Mouse (Mus musculus): Measurements from ENCODE around the gene Slc7a4.

Gene Slc7a4

DNA sequence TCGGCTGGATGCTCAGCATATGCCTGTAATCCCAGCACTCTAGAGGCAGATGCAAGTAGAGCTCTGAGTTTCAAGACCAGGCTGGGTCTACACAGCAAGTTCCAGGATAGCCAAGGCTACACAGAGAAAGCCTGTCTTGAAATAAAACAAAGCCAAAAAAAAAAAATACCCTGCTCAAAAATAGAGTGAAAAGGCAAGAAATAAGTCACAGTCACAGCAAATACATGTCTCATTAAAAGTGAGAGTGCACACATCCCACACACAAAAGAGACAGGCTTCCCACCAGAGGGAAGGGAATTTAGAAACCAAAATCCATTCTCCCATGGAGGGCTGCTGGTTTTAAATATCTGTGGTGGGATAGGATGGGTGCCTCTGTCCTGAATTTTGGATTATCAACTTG, 19.4 kb downstream of the Slc7a4 start:
- in situ Hi-C loops (cut with MboI, MseI): no loop called here

GRCm38 (mm10) chr16:17561751-17562208, 21.2 kb downstream of the Slc7a4 start, which contains the start of gene P2rx6:
Gene P2rx6, plus strand, starts transcription at chr16:17561885.
- in situ Hi-C loops (cut with MboI, MseI): no loop called here

DNA sequence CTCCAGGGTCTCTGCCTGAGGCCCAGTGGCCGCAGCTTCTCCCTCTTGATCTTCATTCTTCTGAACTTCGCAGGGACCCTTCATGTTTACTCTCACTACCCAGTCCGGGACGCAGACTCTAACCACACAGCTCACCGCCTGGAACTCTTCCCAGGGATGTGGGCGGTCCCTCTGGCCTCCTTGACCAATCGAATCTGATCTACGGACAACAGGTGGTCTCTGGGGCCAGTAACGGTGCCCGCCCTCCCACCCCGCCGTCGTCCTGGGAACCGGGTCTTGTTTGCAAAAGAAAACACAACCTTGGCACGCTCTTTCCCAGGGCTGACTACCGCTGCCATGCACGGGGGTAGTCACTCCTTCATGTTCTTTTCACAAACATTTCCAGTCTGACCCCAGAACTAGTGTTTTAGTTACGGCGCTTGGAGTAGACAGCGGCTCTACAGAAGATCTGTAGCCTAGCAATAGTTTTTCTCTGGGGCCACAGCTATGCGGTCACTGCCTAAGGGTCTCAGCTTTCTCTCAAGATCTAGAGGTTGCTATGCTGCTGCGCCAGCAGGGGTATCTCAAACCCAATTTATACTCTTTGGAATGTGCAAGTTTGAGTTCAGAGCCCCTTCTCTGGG, 21.8 kb downstream of the Slc7a4 start, which contains the start of gene Lrrc74b:
Gene Lrrc74b, minus strand, starts transcription at position 120 of the 623 bp plus-strand sequence.
- in situ Hi-C loops (cut with MboI, MseI): no loop called here

- in situ Hi-C loops (cut with MboI, MseI): loop anchor here in 1 of 2 experiments (5.0 to 10.0 kb wide), 2 partner anchors 58 to 1085 kb away; partner anchors contain the start of gene Smpd4
These were observed 23.5 kb downstream of the Slc7a4 start for GRCm38 (mm10) chr16:17559396-17560027.

DNA sequence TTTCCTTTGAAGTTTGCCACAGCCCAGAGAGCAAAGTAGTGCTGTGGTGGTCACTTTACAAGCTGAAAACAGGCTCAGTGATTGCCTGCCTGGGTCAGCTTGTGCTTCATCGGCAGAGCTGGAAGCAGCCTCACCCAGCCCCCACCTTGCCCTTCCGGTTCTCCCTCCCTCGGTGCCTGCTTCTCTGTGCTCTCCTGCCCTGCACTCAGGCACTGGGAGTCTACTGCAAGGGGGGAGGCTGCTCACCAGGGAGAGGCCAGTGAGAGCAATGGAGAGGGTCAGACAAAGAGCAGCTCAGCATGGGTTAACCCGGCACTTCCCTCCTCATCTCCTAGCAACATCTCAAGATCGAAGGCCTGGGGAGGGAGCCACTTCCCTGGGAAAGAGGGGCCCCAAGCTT, 24.2 kb downstream of the Slc7a4 start:
- in situ Hi-C loops (cut with MboI, MseI): loop anchor here in 1 of 2 experiments (5.0 to 10.0 kb wide), 2 partner anchors 58 to 1084 kb away; partner anchors contain the start of gene Smpd4

GRCm38 (mm10) chr16:17557947-17558480, 25.0 kb downstream of the Slc7a4 start:
- in situ Hi-C loops (cut with MboI, MseI): loop anchor here in 1 of 2 experiments (5.0 to 10.0 kb wide), 2 partner anchors 59 to 1083 kb away; partner anchors contain the start of gene Smpd4

- in situ Hi-C loops (cut with MboI, MseI): loop anchor here in 1 of 2 experiments (5.0 to 10.0 kb wide), 2 partner anchors 60 to 1082 kb away; partner anchors contain the start of gene Smpd4
These were observed 26.1 kb downstream of the Slc7a4 start for GRCm38 (mm10) chr16:17556907-17557306.

GRCm38 (mm10) chr16:17556180-17556579, 26.8 kb downstream of the Slc7a4 start:
- in situ Hi-C loops (cut with MboI, MseI): loop anchor here in 1 of 2 experiments (5.0 to 10.0 kb wide), 2 partner anchors 61 to 1081 kb away; partner anchors contain the start of gene Smpd4

DNA sequence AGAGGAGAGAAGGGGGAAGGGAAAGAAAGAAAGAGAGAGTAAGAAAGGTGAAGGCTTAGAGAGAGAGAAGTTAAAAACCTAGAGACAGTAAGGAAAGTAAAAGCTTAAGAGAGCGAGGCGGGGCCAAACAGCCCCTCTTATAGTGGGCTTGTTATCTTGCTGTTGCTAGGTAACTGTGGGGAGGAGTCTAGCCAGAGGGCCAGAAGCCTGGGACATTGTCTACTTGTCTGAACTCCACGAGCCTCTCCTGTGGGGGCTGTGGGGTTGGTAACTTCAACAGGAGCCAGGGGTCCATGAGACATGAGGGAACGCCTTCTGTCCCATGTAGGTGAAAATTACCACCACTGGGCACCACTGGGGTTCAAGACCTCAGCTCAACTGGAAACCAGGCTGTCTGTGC, 28.3 kb downstream of the Slc7a4 start:
- in situ Hi-C loops (cut with MboI, MseI): loop anchor here in 1 of 2 experiments (5.0 to 10.0 kb wide), 2 partner anchors 63 to 1080 kb away; partner anchors contain the start of gene Smpd4

DNA sequence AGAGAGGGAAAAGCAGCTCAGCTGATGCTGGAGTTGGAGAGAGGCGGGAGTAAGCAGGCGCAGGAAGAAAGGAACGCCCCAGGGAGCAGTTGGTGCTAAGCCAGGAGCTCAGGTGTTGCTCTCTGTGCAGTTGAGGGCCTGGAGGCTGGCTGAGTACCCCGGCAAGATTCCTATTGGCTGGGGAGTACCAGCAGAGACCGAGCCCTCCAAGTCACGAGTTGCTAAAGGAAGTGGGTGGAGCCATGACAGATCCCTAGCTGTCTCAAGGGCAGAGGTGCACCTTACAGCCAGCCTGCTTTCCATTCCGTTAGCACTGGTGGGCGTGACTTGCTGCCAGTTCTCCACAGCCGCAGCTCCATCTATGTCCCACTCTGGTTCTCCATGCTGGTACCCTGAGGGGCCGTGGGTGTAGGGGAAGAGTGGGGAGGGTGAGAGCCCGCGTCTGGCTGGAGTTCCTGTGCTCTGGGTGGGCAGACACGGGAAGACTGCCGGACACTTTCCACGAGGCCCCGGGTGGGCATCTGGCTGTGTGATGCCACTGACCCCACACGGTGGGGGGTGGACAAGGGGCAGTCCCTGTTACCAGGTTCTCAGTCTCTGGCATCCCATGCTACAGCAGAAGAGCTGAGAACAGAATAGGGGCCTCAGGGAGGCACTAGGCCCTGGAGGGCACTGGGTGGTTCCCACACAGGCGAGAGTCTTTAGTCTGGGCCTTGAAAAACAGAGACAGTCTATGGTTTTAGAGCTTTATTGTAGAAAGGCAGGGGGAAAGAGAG, 28.9 kb downstream of the Slc7a4 start:
- in situ Hi-C loops (cut with MboI, MseI): loop anchor here in 1 of 2 experiments (10.0 kb wide), 1 partner anchor 1079 kb away; no protein-coding TSS in a partner anchor

GRCm38 (mm10) chr16:17552837-17553236, 30.2 kb downstream of the Slc7a4 start:
- in situ Hi-C loops (cut with MboI, MseI): loop anchor here in 1 of 2 experiments (10.0 kb wide), 1 partner anchor 1078 kb away; no protein-coding TSS in a partner anchor

DNA sequence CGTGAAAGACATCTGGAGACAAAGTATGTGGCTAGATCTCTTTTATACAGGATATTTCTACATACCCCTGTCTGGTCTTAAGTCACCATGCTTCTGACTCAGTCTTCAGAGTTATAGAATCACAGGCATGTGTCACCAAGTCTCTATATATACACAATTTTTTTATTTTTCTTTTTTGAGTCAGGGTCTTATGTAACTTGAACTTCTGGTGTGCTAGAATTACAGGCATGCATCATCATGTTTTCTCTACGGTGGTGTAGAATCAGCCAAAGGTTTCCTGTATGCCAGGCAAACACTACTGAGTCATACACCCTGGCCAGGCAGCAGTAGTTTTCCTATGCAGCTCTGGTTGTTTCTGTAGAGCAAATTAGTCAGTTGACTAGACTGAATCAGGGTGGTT, 40.4 kb downstream of the Slc7a4 start:
- in situ Hi-C loops (cut with MboI, MseI): no loop called here

GRCm38 (mm10) chr16:17536584-17536983, 46.4 kb downstream of the Slc7a4 start:
- in situ Hi-C loops (cut with MboI, MseI): loop anchor here in 1 of 2 experiments (10.0 kb wide), 1 partner anchor 402 kb away; the partner anchor contains the start of gene Sdf2l1

- in situ Hi-C loops (cut with MboI, MseI): loop anchor here (5.0 to 10.0 kb wide), 2 partner anchors 76 to 398 kb away; partner anchors contain the start of gene Sdf2l1 (in 1 of the 2)
These were observed 50.2 kb downstream of the Slc7a4 start for GRCm38 (mm10) chr16:17532676-17533329.

- in situ Hi-C loops (cut with MboI, MseI): loop anchor here (5.0 to 10.0 kb wide), 2 partner anchors 75 to 397 kb away; partner anchors contain the start of gene Sdf2l1 (in 1 of the 2)
These were observed 50.7 kb downstream of the Slc7a4 start for GRCm38 (mm10) chr16:17532271-17532670.

DNA sequence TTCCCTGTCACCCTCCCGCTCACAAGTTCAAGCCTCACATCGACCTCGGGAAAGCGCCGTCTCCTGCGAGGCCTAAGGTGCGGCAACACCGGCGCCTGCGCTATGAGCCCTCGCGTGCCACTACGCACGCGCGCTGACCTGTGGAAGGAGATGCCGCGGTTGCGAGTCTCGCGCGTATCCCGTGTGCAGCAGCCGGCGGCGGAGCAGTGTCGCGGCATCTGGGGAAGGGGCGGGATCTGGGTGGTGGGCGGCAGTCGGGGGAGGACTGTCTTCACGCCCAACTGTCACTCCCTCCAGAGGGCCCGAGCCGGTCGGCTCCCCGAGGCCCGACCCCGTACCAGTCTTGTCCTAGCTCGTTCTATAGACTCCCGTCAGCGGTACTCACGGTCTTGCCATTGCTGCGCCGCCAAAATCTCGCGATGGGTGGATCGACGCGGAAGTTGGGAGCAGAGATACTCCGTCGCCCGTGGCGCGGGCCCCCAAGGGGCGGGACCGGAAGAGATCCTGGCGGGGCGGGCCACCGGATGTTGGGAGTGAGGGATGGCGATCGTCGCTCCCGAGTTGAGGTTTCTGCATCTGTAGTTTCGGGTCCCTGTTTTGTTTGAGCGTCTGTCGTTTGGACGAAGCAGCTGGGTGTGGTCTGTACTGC, 52.2 kb downstream of the Slc7a4 start, which contains the start of gene Thap7:
Gene Thap7, minus strand, starts transcription at position 497 of the 649 bp plus-strand sequence.
- in situ Hi-C loops (cut with MboI, MseI): loop anchor here (5.0 to 10.0 kb wide), 2 partner anchors 73 to 396 kb away; partner anchors contain the start of gene Sdf2l1 (in 1 of the 2)

DNA sequence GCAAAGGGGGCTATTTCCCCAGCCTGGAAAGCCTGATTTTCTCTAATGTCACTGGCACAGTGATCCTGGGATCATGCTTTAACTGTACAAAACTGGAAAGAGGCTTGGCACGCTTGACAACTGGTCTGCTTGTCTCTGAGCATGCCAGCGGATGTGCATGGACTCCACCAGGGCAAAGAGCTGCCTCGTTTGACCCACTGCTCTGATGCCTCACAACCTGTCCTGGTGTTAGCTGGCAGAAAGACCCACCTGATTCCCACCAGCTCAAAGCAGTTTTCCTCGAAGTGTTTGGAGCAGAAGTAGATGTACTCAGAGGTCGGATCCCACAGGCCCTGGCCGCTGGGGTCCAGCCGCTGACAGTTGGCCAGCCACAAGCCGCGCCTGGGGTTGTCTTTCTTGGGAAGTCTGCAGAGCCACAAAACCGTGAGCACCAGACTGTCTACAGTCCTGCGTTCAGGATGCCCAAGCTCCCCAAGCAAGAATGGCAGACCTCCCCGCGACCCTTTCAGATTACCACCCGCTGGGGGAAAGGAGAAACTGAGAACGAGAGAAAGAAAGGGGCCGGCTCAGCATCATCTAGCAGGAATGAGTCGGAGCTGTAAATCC, 52.9 kb downstream of the Slc7a4 start:
- in situ Hi-C loops (cut with MboI, MseI): loop anchor here (5.0 to 10.0 kb wide), 2 partner anchors 73 to 395 kb away; partner anchors contain the start of gene Sdf2l1 (in 1 of the 2)

DNA sequence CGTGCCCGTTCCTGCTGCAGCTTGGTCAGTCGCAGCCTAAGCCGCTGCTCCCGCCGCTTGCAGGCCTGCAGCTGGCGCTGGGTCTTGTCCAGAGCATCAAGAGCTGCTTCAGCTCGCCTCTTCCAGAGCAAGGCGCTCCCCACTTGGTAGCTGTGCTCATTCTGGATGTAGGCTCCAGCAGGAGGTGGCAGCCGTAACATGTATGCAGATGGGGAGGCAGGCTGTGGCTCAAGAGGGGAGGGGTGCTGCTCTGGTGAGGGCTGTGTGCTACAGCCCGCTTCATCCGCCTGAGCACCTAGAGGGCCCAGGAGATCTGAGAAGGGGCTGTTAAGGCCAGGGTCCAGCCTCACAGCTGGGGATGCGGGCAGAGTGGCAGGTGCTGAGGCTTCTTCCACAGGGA, 54.7 kb downstream of the Slc7a4 start:
- in situ Hi-C loops (cut with MboI, MseI): no loop called here

DNA sequence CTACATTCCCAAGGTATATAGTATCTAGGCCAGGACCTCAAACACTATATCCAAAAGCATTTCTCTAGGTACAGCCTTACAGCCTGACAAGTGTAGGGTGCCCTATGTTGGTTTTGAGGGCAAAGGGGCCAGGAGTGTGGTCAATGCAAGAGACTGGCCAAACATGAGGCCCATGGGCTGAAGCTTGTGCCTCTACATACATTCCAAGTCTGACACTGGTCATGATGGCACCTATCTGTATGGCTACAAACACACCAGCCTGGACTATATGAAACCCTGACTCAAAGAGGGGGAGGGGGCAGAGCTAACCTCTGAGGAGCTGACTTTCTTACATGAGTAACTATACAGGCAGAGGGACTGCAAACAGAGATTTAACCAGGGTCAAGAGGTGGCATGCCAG, 55.4 kb downstream of the Slc7a4 start:
- in situ Hi-C loops (cut with MboI, MseI): no loop called here
